ENCODE assay signal across 46 mouse cellular contexts in the genomic region with DNA sequence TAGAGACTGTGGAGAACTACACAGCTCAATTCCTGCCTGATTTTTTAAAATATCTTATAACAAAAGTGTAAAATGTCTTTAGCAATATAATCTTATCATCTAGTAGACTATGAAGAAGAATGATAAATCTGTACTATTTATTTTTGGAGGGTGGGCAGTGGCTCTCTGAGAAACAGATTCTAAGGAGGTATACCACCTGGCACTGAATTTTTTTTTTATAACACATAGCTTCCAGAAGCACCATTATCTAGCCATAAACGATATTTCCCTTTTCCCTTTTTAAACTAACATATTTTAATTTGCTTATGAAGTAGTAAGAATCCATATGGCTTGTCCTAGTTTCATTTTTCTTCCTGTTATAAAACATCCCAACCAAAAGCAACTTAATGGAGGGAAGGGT. TPM values are rescaled to one million over a fixed set of nuclear protein-coding genes. Genes with fewer than 3 reads are reported as not detected.
"Had no signal": no experiment of that assay in that cellular context is flagged by ENCODE, and none has a peak within 500 bp of the region (broad histone marks: within the 10 kb centered on the region; RNA-seq: fewer than 3 reads in every experiment).

No protein-coding gene starts in this region.

- H3K9me3 ChIP-seq: limb, embryonic 10.5 days; limb, embryonic 12.5 days; limb, embryonic 13.5 days; limb, embryonic 15.5 days; liver, embryonic 12.5 days; liver, embryonic 13.5 days; liver, embryonic 15.5 days; lung, embryonic 15.5 days; megakaryocyte, embryonic 14.5 days; midbrain, embryonic 10.5 days; midbrain, embryonic 12.5 days; midbrain, embryonic 13.5 days; midbrain, embryonic 15.5 days had no signal

- H3K27ac ChIP-seq: limb, embryonic 10.5 days; limb, embryonic 12.5 days; limb, embryonic 13.5 days; limb, embryonic 15.5 days; liver, embryonic 12.5 days; liver, embryonic 13.5 days; liver, embryonic 14.5 days; liver, embryonic 15.5 days; lung, embryonic 15.5 days; macrophage; midbrain, embryonic 10.5 days; midbrain, embryonic 12.5 days; midbrain, embryonic 13.5 days; midbrain, embryonic 15.5 days had no signal

- H3K4me3 ChIP-seq: limb, embryonic 10.5 days; limb, embryonic 12.5 days; limb, embryonic 13.5 days; limb, embryonic 15.5 days; liver, embryonic 12.5 days; liver, embryonic 13.5 days; liver, embryonic 15.5 days; lung, embryonic 15.5 days; megakaryocyte, embryonic 14.5 days; midbrain, embryonic 10.5 days; midbrain, embryonic 12.5 days; midbrain, embryonic 13.5 days; midbrain, embryonic 15.5 days; myocyte had no signal

- H3K36me3 ChIP-seq: limb, embryonic 10.5 days; limb, embryonic 12.5 days; limb, embryonic 13.5 days; limb, embryonic 15.5 days; liver, embryonic 12.5 days; liver, embryonic 13.5 days; liver, embryonic 15.5 days; lung, embryonic 15.5 days; midbrain, embryonic 10.5 days; midbrain, embryonic 12.5 days; midbrain, embryonic 13.5 days; midbrain, embryonic 15.5 days had no signal

- H3K4me1 ChIP-seq: limb, embryonic 10.5 days; limb, embryonic 12.5 days; limb, embryonic 13.5 days; limb, embryonic 15.5 days; liver, embryonic 12.5 days; liver, embryonic 13.5 days; liver, embryonic 15.5 days; lung, embryonic 15.5 days; megakaryocyte, embryonic 14.5 days; midbrain, embryonic 10.5 days; midbrain, embryonic 12.5 days; midbrain, embryonic 13.5 days; midbrain, embryonic 15.5 days had no signal

- H3K4me2 ChIP-seq: limb, embryonic 12.5 days; limb, embryonic 13.5 days; limb, embryonic 15.5 days; liver, embryonic 11.5 days; liver, embryonic 12.5 days; liver, embryonic 13.5 days; liver, embryonic 15.5 days; lung, embryonic 14.5 days; lung, embryonic 15.5 days; midbrain, embryonic 11.5 days; midbrain, embryonic 12.5 days; midbrain, embryonic 13.5 days; midbrain, embryonic 15.5 days had no signal

- DNase-seq: left cerebral cortex, postnatal 4 days; liver; liver, embryonic 13.5 days; lung, adult 18-20 months; lung, adult 2 months; lung, embryonic 14.5 days; lung, postnatal 10 days; lung, postnatal 14 days; lung, postnatal 36 days; lung, postnatal 4 days; midbrain, embryonic 14.5 days had no signal

- H3K9ac ChIP-seq: limb, embryonic 12.5 days; limb, embryonic 13.5 days; limb, embryonic 15.5 days; liver, embryonic 12.5 days; liver, embryonic 13.5 days; liver, embryonic 14.5 days; liver, embryonic 15.5 days; lung, embryonic 14.5 days; lung, embryonic 15.5 days; midbrain, embryonic 12.5 days; midbrain, embryonic 13.5 days; midbrain, embryonic 15.5 days had no signal

- H3K27me3 ChIP-seq: limb, embryonic 12.5 days; limb, embryonic 13.5 days; limb, embryonic 15.5 days; liver, embryonic 12.5 days; liver, embryonic 13.5 days; liver, embryonic 15.5 days; lung, embryonic 15.5 days; megakaryocyte, embryonic 14.5 days; midbrain, embryonic 12.5 days; midbrain, embryonic 13.5 days; midbrain, embryonic 15.5 days had no signal

- ATAC-seq: liver, embryonic 12.5 days; lung, postnatal 0 days; midbrain, embryonic 13.5 days; midbrain, embryonic 15.5 days; midbrain, embryonic 16.5 days had no signal

RNA-seq across cellular contexts. Expression of a gene that starts 1.4 kb away (rescaled TPM):
- total RNA-seq: left cerebral cortex, adult 18-20 months; left cerebral cortex, postnatal 10 days; left cerebral cortex, postnatal 14 days; left cerebral cortex, postnatal 25 days; left cerebral cortex, postnatal 36 days; left cerebral cortex, postnatal 4 days; liver, adult 2 months; megakaryocyte progenitor cell, adult 5-6 weeks; megakaryocyte, adult 5-6 weeks; megakaryocyte-erythroid progenitor cell, adult 5-6 weeks; midbrain, postnatal 0 days; monocyte, adult 5-6 weeks had no signal
- polyA plus RNA-seq: limb, embryonic 10.5 days; limb, embryonic 11.5 days; limb, embryonic 12.5 days; limb, embryonic 13.5 days; limb, embryonic 14.5 days; limb, embryonic 15.5 days; liver, adult 2 months; liver, embryonic 11.5 days; liver, embryonic 12.5 days; liver, embryonic 13.5 days; liver, embryonic 14.5 days; liver, embryonic 15.5 days; liver, embryonic 16.5 days; lung, adult 2 months; lung, embryonic 14.5 days; lung, embryonic 15.5 days; lung, embryonic 16.5 days; lung, postnatal 0 days; macrophage; midbrain, embryonic 10.5 days; midbrain, embryonic 11.5 days; midbrain, embryonic 12.5 days; midbrain, embryonic 13.5 days; midbrain, embryonic 14.5 days; midbrain, embryonic 15.5 days; midbrain, embryonic 16.5 days; midbrain, postnatal 0 days; myocyte; neural tube, embryonic 11.5 days had no signal

RNA-seq across cellular contexts. Expression of a gene that starts 11.2 kb away (rescaled TPM):
- total RNA-seq: left cerebral cortex, adult 18-20 months; left cerebral cortex, postnatal 10 days; left cerebral cortex, postnatal 14 days; left cerebral cortex, postnatal 25 days; left cerebral cortex, postnatal 36 days; left cerebral cortex, postnatal 4 days; liver, adult 2 months; megakaryocyte progenitor cell, adult 5-6 weeks; megakaryocyte, adult 5-6 weeks; megakaryocyte-erythroid progenitor cell, adult 5-6 weeks; midbrain, postnatal 0 days; monocyte, adult 5-6 weeks had no signal
- polyA plus RNA-seq: limb, embryonic 10.5 days; limb, embryonic 11.5 days; limb, embryonic 12.5 days; limb, embryonic 13.5 days; limb, embryonic 14.5 days; limb, embryonic 15.5 days; liver, adult 2 months; liver, embryonic 11.5 days; liver, embryonic 12.5 days; liver, embryonic 13.5 days; liver, embryonic 14.5 days; liver, embryonic 15.5 days; liver, embryonic 16.5 days; lung, adult 2 months; lung, embryonic 14.5 days; lung, embryonic 15.5 days; lung, embryonic 16.5 days; lung, postnatal 0 days; macrophage; midbrain, embryonic 10.5 days; midbrain, embryonic 11.5 days; midbrain, embryonic 12.5 days; midbrain, embryonic 13.5 days; midbrain, embryonic 14.5 days; midbrain, embryonic 15.5 days; midbrain, embryonic 16.5 days; midbrain, postnatal 0 days; myocyte; neural tube, embryonic 11.5 days had no signal

RNA-seq across cellular contexts. Expression of a gene that starts 12.7 kb away (rescaled TPM):
- total RNA-seq: left cerebral cortex, adult 18-20 months; left cerebral cortex, postnatal 10 days; left cerebral cortex, postnatal 14 days; left cerebral cortex, postnatal 25 days; left cerebral cortex, postnatal 36 days; left cerebral cortex, postnatal 4 days; liver, adult 2 months; megakaryocyte progenitor cell, adult 5-6 weeks; megakaryocyte, adult 5-6 weeks; megakaryocyte-erythroid progenitor cell, adult 5-6 weeks; midbrain, postnatal 0 days; monocyte, adult 5-6 weeks had no signal
- polyA plus RNA-seq: limb, embryonic 10.5 days; limb, embryonic 11.5 days; limb, embryonic 12.5 days; limb, embryonic 13.5 days; limb, embryonic 14.5 days; limb, embryonic 15.5 days; liver, adult 2 months; liver, embryonic 11.5 days; liver, embryonic 12.5 days; liver, embryonic 13.5 days; liver, embryonic 14.5 days; liver, embryonic 15.5 days; liver, embryonic 16.5 days; lung, adult 2 months; lung, embryonic 14.5 days; lung, embryonic 15.5 days; lung, embryonic 16.5 days; lung, postnatal 0 days; macrophage; midbrain, embryonic 10.5 days; midbrain, embryonic 11.5 days; midbrain, embryonic 12.5 days; midbrain, embryonic 13.5 days; midbrain, embryonic 14.5 days; midbrain, embryonic 15.5 days; midbrain, embryonic 16.5 days; midbrain, postnatal 0 days; myocyte; neural tube, embryonic 11.5 days had no signal

RNA-seq across cellular contexts. Expression of a gene that starts 18.5 kb away (rescaled TPM):
- total RNA-seq: left cerebral cortex, adult 18-20 months; left cerebral cortex, postnatal 10 days; left cerebral cortex, postnatal 14 days; left cerebral cortex, postnatal 25 days; left cerebral cortex, postnatal 36 days; left cerebral cortex, postnatal 4 days; liver, adult 2 months; megakaryocyte progenitor cell, adult 5-6 weeks; megakaryocyte, adult 5-6 weeks; megakaryocyte-erythroid progenitor cell, adult 5-6 weeks; midbrain, postnatal 0 days; monocyte, adult 5-6 weeks had no signal
- polyA plus RNA-seq: limb, embryonic 10.5 days; limb, embryonic 11.5 days; limb, embryonic 12.5 days; limb, embryonic 13.5 days; limb, embryonic 14.5 days; limb, embryonic 15.5 days; liver, adult 2 months; liver, embryonic 12.5 days; liver, embryonic 13.5 days; liver, embryonic 14.5 days; liver, embryonic 15.5 days; liver, embryonic 16.5 days; lung, adult 2 months; lung, embryonic 14.5 days; lung, embryonic 15.5 days; lung, embryonic 16.5 days; lung, postnatal 0 days; macrophage; midbrain, embryonic 10.5 days; midbrain, embryonic 11.5 days; midbrain, embryonic 12.5 days; midbrain, embryonic 13.5 days; midbrain, embryonic 14.5 days; midbrain, embryonic 15.5 days; midbrain, embryonic 16.5 days; midbrain, postnatal 0 days; myocyte; neural tube, embryonic 11.5 days had no signal

RNA-seq across cellular contexts. Expression of a gene that starts 27.0 kb away (rescaled TPM):
- total RNA-seq: left cerebral cortex, adult 18-20 months; left cerebral cortex, postnatal 10 days; left cerebral cortex, postnatal 14 days; left cerebral cortex, postnatal 25 days; left cerebral cortex, postnatal 36 days; left cerebral cortex, postnatal 4 days; liver, adult 2 months; megakaryocyte progenitor cell, adult 5-6 weeks; megakaryocyte, adult 5-6 weeks; megakaryocyte-erythroid progenitor cell, adult 5-6 weeks; midbrain, postnatal 0 days; monocyte, adult 5-6 weeks had no signal
- polyA plus RNA-seq: limb, embryonic 10.5 days; limb, embryonic 11.5 days; limb, embryonic 12.5 days; limb, embryonic 13.5 days; limb, embryonic 14.5 days; limb, embryonic 15.5 days; liver, adult 2 months; liver, embryonic 11.5 days; liver, embryonic 12.5 days; liver, embryonic 13.5 days; liver, embryonic 14.5 days; liver, embryonic 15.5 days; liver, embryonic 16.5 days; lung, adult 2 months; lung, embryonic 14.5 days; lung, embryonic 15.5 days; lung, embryonic 16.5 days; lung, postnatal 0 days; macrophage; midbrain, embryonic 10.5 days; midbrain, embryonic 11.5 days; midbrain, embryonic 12.5 days; midbrain, embryonic 13.5 days; midbrain, embryonic 14.5 days; midbrain, embryonic 15.5 days; midbrain, embryonic 16.5 days; midbrain, postnatal 0 days; myocyte; neural tube, embryonic 11.5 days had no signal
